Mouse (Mus musculus) thymus, adult 2 months (tissue): ENCODE measurements around the gene Gabrr1. TPM values are rescaled to one million over a fixed set of nuclear protein-coding genes. Genes with fewer than 3 reads are reported as not detected.

Experiments used
- DNase-seq: peaks from one replicate; pipeline ENCODE4 v3.0.0; 2021
- H3K27ac ChIP-seq: fragments of 200-500 bp; 2 replicates; pipeline ENCODE4 v1.5.1; 2012; ENCODE audit warnings: low read length, control low read depth; ENCODE audit not compliant: control insufficient read depth, insufficient read depth
- H3K27me3 ChIP-seq: fragments of 200-500 bp; 2 replicates; pipeline ENCODE4 v1.6.1; 2012; ENCODE audit warnings: mild to moderate bottlenecking, low read length, moderate library complexity, mixed read lengths; ENCODE audit not compliant: control insufficient read depth, insufficient read depth
- H3K36me3 ChIP-seq: fragments of 200-500 bp; 2 replicates; pipeline ENCODE4 v1.6.1; 2012; ENCODE audit warnings: mild to moderate bottlenecking, low read length, moderate library complexity; ENCODE audit not compliant: control insufficient read depth, insufficient read depth
- H3K4me1 ChIP-seq: fragments of 200-500 bp; replicated peaks from 2 replicates; pipeline ENCODE4 v1.6.1; 2012; ENCODE audit warnings: low read length; ENCODE audit not compliant: control insufficient read depth, insufficient read depth
- H3K4me3 ChIP-seq: fragments of 200-500 bp; 2 replicates; pipeline ENCODE4 v1.5.1; 2012; ENCODE audit warnings: mild to moderate bottlenecking, low read length, control low read depth, moderate library complexity; ENCODE audit not compliant: control insufficient read depth, insufficient read depth
- CTCF ChIP-seq: fragments of 200-500 bp; IDR thresholded peaks from 2 replicates; pipeline ENCODE4 v1.5.1; 2012; ENCODE audit warnings: mild to moderate bottlenecking, control low read depth, low read length, moderate library complexity, borderline replicate concordance; ENCODE audit not compliant: control insufficient read depth, poor library complexity, insufficient read depth; ENCODE audit errors: extremely low read depth
- POLR2A ChIP-seq: fragments of 200-500 bp; IDR thresholded peaks from 2 replicates; pipeline ENCODE4 v1.6.1; 2012; ENCODE audit warnings: mild to moderate bottlenecking, low read length, control low read depth, moderate library complexity; ENCODE audit not compliant: control insufficient read depth, poor library complexity, insufficient read depth; ENCODE audit errors: extremely low read depth
- WGBS: fragments of 180-500 bp; shearing (Covaris S2); methylation state at CpG from one replicate; pipeline ENCODE4 v1.1.7; 2018; 5-methylcytosine and 5-hydroxymethylcytosine counted together
- polyA plus RNA-seq: library from polyadenylated mRNA; depleted of rRNA; stranded (reverse); fragments of >200 nt; gene quantifications from 2 replicates; pipeline ENCODE4 v1.2.3, GENCODE M21; 2012

Gabrr1 gene
- polyA plus RNA-seq, 1 experiment = 0.09 TPM

DNA sequence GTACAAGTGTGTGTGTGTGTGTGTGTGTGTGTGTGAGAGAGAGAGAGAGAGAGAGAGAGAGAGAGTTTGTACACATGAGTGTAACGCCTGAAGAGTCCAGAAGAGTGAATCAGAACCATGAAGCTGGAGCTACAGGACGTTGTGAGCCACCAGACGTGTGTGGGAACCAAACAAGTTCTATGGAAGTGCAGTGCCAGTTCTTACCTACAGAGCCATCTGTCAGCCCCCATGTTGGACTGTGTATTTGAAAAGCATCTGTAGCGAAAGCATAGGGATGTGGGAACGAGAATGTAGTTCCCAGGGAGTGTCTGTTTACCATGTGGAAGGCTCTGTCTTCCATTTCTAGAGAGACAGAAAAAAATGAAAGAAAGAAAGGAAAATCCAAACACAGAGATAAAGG, 51.2 kb downstream of the Gabrr1 start:
- DNase-seq = no peak
- no peaks in the 10 kb centered on the region for H3K36me3 ChIP-seq
- no peak for TF ChIP-seq CTCF
- TF ChIP-seq POLR2A = no peak
- H3K27me3 ChIP-seq = peaks cover 3% of the 10 kb centered on the region; the same call in 1 of the 2 replicates
- H3K27ac ChIP-seq = no peak overlapping the region
- no peaks in the 10 kb centered on the region for H3K4me1 ChIP-seq
- no peak overlapping the region for H3K4me3 ChIP-seq
- 90% methylated on average over 5 of the region's 5 CpGs for WGBS

GRCm38 (mm10) chr4:33188164-33188563, 55.8 kb downstream of the Gabrr1 start:
- DNase-seq = no peak
- Histone ChIP-seq H3K27me3 (peaks cover 3% of the 10 kb centered on the region; the same call in 1 of the 2 replicates), H3K27ac (no peak overlapping the region), H3K4me3 (no peak overlapping the region), H3K4me1 (peaks cover 10% of the 10 kb centered on the region), H3K36me3 (no peaks in the 10 kb centered on the region)
- TF ChIP-seq CTCF (no peak), POLR2A (no peak)
- 49% methylated on average over 9 of the region's 9 CpGs for WGBS

DNA sequence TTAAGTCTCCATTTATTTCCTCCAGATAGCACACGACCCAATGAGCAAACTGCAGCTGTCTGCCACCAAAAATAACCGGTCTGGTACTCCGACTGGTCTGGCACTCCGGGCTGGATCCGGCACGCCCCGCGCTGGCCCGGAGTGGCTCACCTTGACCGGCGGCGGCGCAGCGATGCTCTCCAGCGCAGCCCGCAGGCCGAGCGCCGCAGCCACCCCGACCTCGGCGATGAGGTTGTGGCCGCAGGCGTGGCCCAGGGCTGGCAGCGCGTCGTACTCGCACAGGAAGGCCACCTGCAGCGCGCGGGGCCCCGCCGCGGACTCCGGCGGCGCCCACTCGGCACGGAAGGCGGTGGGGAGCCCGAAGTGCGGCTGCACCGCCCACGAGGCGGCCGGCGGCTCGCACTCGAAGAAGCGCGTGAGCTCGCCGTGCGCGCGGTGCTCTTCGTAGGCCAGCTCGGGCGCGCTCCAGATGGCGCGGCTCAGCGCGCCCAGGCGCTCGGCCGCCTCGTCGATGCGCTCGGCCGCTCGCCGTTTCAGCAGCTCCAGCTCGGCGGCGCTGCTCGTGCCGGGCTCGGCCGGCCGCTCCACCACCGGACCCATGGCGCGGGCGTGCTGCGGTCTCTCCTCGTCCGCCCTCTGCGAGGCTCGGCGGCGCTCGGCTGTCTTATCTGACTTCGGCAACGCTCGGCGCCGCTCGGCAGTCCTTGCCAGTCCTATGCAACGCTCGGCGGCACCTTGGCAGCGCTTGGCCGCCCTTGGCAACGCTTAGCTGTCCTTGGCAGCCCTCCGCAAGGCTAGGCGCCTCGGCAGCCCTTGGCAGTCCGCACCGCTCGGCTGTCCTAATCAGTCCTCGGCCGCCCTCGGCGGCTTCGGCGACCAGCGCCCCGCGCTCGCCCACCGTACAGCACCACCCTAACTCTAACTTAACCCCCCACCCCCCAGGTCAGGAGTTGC, 56.7 kb downstream of the Gabrr1 start:
- DNase-seq = peak; percentile 39
- peaks cover 3% of the 10 kb centered on the region; the same call in 1 of the 2 replicates for H3K27me3 ChIP-seq
- H3K27ac ChIP-seq = no peak overlapping the region
- under 1% methylated on average over 123 of the region's 123 CpGs for WGBS
- TF ChIP-seq CTCF = no peak
- no peak for TF ChIP-seq POLR2A
- peaks cover 10% of the 10 kb centered on the region for H3K4me1 ChIP-seq
- H3K4me3 ChIP-seq = peak overlapping the region; percentile 46
- H3K36me3 ChIP-seq = no peaks in the 10 kb centered on the region

DNA sequence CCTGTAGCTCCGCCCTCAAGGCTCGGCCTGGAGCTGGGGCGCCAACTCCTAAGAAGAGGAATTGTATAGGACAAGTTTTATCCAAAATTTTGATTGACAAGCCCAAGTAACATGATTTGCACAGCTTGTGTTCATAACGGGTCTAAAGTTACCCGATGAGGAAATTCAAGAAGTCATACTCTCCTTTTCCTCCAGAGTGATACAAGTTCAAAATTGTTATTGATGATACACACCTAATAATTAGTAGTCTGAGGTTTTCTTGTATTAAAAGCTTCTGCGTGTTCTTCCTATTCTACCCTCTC, 57.4 kb downstream of the Gabrr1 start, which contains the start of gene Pm20d2:
Gene Pm20d2, minus strand, starts transcription at position 3 of the 302 bp plus-strand sequence.
- WGBS = 19% methylated on average over 6 of the region's 6 CpGs
- Histone ChIP-seq H3K27ac (no peak within 1 kb of the TSS), H3K36me3 (no peaks in the 10 kb centered on the region), H3K27me3 (peaks cover 3% of the 10 kb centered on the region; the same call in 1 of the 2 replicates), H3K4me1 (peaks cover 10% of the 10 kb centered on the region), H3K4me3 (peak within 1 kb of the TSS; percentile 46)
- DNase-seq = no peak
- TF ChIP-seq CTCF (no peak), POLR2A (no peak)

DNA sequence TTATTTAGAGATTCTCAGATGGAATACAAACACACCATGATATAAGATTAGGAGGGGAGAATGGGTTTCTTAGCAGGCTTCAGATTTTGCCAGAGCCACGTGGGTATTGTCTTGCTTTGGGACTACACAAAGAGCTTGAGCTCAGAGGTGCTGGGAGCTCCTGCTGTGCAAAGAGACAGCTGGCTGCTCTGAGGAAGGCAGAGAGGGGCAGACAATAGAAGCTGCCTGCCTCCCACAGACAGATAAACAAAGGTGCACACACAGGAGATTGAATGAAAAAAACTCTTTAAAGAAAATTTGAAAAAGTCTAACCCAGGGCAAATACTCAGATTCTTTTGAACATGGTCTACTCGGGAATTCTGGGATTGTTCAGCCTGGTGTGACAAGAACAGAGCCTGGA, 65.8 kb downstream of the Gabrr1 start:
- no peak for DNase-seq
- 56% methylated on average over 2 of the region's 2 CpGs for WGBS
- H3K4me1 ChIP-seq = no peaks in the 10 kb centered on the region

DNA sequence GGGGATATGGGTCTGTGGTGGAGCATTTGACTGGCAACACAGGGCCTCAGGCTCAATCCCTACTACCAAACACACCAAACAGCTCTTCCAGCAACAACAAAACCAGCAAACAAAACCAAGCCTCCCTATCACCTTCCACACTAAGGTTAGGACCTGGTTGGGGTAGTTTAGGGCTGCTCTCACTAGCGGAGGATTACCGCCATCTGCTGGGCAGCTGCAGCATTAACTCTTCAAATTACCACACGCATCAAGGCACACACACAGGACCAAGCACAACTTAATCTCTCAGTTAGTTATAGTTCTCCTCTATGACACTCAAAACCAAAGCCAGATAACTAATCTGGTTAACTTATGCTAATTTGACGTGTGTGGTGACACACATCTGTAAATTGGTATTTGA, 72.4 kb downstream of the Gabrr1 start:
- Histone ChIP-seq H3K27me3 (no peaks in the 10 kb centered on the region), H3K36me3 (no peaks in the 10 kb centered on the region), H3K4me1 (peaks cover 3% of the 10 kb centered on the region; the same call in 1 of the 2 replicates), H3K4me3 (no peak overlapping the region), H3K27ac (no peak overlapping the region)
- DNase-seq = peak; percentile 64
- TF ChIP-seq CTCF = peak; percentile 32; the same call in 1 of the 2 replicates
- no peak for TF ChIP-seq POLR2A
- 24% methylated on average over 4 of the region's 4 CpGs for WGBS

More for the DNA sequence above, 65.8 kb downstream of the Gabrr1 start:
- Histone ChIP-seq H3K36me3 (no peaks in the 10 kb centered on the region), H3K27me3 (no peaks in the 10 kb centered on the region), H3K27ac (no peak overlapping the region), H3K4me3 (no peak overlapping the region)
- TF ChIP-seq POLR2A (no peak), CTCF (no peak)

DNA sequence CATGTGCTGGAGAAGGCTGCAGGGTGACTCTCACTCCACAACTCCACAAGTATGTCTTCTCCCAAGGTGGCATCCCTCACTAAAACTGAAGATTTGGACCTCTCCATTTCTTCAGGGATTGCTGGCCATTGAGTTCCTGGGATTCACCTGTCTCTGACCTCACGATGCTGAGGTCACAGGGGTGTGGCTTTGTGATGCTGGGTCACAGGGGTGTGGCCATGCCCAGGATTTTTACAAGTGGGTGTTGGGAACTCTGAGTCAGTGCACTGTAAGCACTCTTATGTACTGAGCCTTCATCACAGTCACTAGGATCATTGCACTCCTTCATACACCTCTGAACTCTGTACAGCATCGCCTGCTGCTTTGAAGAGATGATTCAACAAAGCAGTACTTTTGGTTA, 75.2 kb downstream of the Gabrr1 start:
- 88% methylated on average over 2 of the region's 2 CpGs for WGBS

More for the DNA sequence above, 75.2 kb downstream of the Gabrr1 start:
- no peak for DNase-seq
- Histone ChIP-seq H3K27ac (no peak overlapping the region), H3K4me3 (no peak overlapping the region), H3K4me1 (peaks cover 3% of the 10 kb centered on the region; the same call in 1 of the 2 replicates), H3K36me3 (no peaks in the 10 kb centered on the region), H3K27me3 (no peaks in the 10 kb centered on the region)
- TF ChIP-seq POLR2A (no peak), CTCF (no peak)
